Mouse (Mus musculus): ENCODE measurements around the gene Rela. TPM values are rescaled to one million over a fixed set of nuclear protein-coding genes. Genes with fewer than 3 reads are reported as not detected.

Gene Rela
- polyA plus RNA-seq, 1 experiment, result 44.7 TPM

DNA sequence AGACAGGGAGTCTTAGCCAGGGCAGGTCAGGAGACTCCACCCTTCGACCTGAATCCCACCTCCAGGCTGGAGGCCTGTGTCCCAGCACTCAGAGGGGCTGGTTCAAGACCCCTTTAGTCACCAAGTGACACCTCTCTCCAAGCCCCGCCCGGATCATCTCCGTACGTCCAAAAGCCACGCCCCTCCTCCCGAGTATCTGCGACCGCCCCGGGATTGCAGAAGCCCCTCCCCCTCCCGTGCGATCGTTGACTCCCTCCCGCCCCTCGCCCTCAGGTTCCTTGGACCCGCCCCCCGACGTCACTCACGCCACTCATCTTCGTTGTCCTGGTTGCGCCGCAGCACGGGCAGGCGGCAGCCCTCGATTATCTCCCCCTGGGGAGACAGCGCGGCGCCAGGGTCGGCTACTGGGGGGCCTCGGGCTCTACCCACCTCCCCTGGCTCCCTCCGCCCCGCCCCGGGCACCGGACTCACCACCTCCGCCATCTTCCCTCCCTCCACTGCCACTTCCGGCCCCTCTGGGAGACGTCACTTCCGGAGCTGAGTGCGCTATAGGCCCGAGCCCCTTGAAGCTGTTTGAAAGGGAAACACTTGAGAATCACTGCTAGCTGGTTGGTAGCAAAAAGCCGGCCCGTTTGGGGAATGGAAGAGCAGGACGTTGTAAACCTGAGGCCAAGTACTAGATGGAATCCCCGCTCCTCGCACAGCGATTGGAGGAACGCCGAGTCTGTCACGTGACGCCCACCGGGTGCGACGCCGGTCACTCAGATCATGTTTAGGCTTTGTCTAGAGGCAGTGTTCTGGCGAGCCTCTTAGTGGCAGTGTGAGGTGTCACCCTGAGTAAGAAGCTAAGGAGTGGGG, 27.5 kb upstream of the Rela start, which contains the start of gene Kat5:
Gene Kat5, minus strand, starts transcription at position 691 of the 858 bp plus-strand sequence.
- DNase-seq (ENCODE audit: low read depth), result peak; percentile 96
- TF ChIP-seq CTCF (IDR thresholded peaks at IDR 0.05; ENCODE audit: borderline replicate concordance, extremely low read depth, insufficient read depth, insufficient read length) (no peak), POLR2A (IDR thresholded peaks at IDR 0.05; ENCODE audit: borderline replicate concordance, extremely low read depth, insufficient read depth, insufficient read length, poor library complexity, severe bottlenecking) (peak; percentile 78; the same call in 1 of the 2 replicates)

DNA sequence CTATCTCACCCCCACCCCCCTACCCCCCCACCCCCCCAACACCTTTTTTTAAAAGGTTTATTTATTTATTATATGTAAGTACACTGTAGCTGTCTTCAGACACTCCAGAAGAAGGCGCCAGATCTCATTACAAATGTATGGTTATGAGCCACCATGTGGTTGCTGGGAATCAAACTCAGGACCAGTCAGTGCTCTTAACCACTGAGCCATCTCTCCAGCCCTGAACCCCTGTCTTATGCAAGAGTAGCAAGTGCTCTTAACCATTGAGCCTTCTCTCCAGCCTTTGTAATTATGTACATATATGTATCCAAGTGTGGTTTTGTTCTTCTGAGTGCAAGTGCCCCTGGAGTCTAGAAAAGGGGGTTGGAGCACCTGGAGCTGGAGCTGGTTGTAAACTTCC, 25.3 kb upstream of the Rela start:
- TF ChIP-seq POLR2A (IDR thresholded peaks at IDR 0.05; ENCODE audit: borderline replicate concordance, extremely low read depth, insufficient read depth, insufficient read length, poor library complexity, severe bottlenecking) (no peak), CTCF (IDR thresholded peaks at IDR 0.05; ENCODE audit: borderline replicate concordance, extremely low read depth, insufficient read depth, insufficient read length) (no peak)
- no peak for DNase-seq (ENCODE audit: low read depth)

DNA sequence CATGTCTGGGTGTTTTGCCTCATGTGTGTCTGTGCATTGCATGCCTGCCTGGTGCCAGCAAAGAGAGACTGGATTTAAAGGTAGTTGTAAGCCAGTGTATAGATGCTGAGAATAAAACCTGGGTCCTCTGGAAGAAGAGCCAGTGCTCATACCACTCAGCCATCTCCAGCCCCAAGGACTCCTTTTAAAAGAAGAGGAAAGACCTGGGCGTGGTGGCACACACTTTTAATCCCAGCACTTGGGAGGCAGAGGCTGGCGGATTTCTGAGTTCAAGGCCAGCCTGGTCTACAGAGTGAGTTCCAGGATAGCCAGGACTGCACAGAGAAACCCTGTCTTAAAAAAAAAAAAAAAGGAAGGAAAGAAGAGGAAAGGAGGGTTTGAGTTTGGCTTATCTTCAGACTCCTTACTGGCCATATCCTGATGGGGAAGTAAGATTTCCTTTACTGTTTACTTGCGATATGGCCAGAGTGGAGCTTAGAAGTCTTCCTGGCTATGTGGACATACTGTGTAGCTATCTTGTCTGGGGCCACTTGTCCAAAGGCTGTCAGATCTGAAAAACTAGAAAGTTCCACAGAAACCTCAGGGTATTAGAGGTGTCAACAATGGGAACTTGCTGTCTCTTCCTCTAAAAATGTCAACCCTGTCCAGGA, 24.4 kb upstream of the Rela start:
- DNase-seq (ENCODE audit: low read depth), result no peak
- TF ChIP-seq CTCF (IDR thresholded peaks at IDR 0.05; ENCODE audit: borderline replicate concordance, extremely low read depth, insufficient read depth, insufficient read length) (no peak), POLR2A (IDR thresholded peaks at IDR 0.05; ENCODE audit: borderline replicate concordance, extremely low read depth, insufficient read depth, insufficient read length, poor library complexity, severe bottlenecking) (no peak)

DNA sequence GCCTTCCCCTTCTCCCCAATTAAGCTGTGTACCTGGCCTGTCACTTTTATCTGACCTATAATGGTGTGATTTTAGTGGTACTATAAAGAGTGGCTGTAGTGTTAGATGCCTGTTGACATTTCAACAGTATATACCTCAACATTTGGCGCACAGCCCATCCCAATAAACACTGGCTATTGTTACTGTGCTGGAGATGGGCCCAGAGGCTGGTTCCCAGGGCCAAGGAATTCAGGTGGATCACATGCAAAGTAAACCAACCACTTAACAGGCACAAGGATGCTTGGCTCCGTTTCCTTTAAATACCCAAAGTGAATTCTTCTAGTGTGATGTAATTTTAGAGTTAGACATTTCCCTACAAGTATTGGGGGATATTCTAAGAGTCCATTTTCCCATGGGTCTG, 22.3 kb upstream of the Rela start:
- DNase-seq (ENCODE audit: low read depth), result peak; percentile 56

DNA sequence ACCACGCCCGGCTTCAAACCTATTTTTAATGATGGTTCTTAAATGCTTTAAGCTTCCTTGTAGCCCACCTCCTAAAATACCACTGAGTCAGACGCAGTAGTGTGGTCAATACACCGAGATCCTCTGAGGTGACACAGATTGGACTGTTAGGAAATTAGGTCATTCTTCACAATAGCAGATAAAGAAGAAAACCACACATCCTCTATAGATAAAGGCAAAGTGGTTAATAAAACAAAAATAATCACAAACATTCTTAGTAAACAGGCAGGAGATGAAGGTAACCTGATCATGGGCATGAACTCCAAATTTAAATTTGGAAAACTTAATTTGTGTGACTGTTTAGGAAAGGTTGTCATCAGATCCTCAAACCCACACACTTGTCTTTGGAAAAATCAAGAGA, 17.3 kb upstream of the Rela start:
- no peak for DNase-seq (ENCODE audit: low read depth)
- TF ChIP-seq CTCF (IDR thresholded peaks at IDR 0.05; ENCODE audit: borderline replicate concordance, extremely low read depth, insufficient read depth, insufficient read length), result no peak
- no peak for TF ChIP-seq POLR2A (IDR thresholded peaks at IDR 0.05; ENCODE audit: borderline replicate concordance, extremely low read depth, insufficient read depth, insufficient read length, poor library complexity, severe bottlenecking)

More for the DNA sequence above, 22.3 kb upstream of the Rela start:
- TF ChIP-seq POLR2A (IDR thresholded peaks at IDR 0.05; ENCODE audit: borderline replicate concordance, extremely low read depth, insufficient read depth, insufficient read length, poor library complexity, severe bottlenecking) (no peak), CTCF (IDR thresholded peaks at IDR 0.05; ENCODE audit: borderline replicate concordance, extremely low read depth, insufficient read depth, insufficient read length) (no peak)

DNA sequence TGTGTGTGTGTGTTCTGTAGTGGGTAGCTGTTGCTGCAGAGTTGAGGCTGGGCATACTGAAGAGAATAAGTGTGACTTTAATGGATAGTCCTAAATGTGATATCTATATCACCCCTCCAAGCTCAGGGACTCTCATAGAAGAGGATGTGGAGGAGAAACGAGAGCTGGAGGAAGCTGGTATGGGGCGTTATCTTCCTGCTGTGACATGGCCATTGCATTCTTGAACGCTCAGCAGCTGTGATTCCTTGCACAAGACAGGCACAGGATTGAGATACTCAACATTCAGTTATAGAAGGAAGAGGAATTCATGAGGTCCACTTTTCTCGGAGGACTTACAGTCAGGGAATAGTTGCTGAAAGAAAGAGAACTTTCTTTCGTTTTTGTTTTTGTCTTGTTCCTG, 15.4 kb upstream of the Rela start:
- no peak for DNase-seq (ENCODE audit: low read depth)
- no peak for TF ChIP-seq POLR2A (IDR thresholded peaks at IDR 0.05; ENCODE audit: borderline replicate concordance, extremely low read depth, insufficient read depth, insufficient read length, poor library complexity, severe bottlenecking)
- TF ChIP-seq CTCF (IDR thresholded peaks at IDR 0.05; ENCODE audit: borderline replicate concordance, extremely low read depth, insufficient read depth, insufficient read length), result no peak

DNA sequence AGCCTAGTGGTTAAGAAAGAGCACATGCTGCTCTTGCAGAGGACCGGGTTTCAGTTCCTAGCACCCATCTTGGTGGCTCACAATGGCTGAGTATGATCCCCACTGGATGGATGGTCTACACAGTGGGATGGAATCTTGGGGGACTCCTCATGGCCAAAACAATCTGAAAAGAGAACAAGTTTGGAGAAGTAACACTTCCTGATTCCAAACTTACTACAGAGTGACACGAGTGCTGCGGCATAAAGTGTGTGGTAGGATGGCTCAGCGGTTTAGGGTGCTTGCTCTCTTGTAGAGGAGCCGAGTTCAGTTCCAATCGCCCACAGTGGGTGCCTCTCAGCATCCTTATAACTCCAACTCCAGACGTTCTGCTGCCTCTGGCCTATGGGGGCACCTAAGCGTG, 12.0 kb upstream of the Rela start:
- DNase-seq (ENCODE audit: low read depth), result no peak
- TF ChIP-seq CTCF (IDR thresholded peaks at IDR 0.05; ENCODE audit: borderline replicate concordance, extremely low read depth, insufficient read depth, insufficient read length) (no peak), POLR2A (IDR thresholded peaks at IDR 0.05; ENCODE audit: borderline replicate concordance, extremely low read depth, insufficient read depth, insufficient read length, poor library complexity, severe bottlenecking) (no peak)

DNA sequence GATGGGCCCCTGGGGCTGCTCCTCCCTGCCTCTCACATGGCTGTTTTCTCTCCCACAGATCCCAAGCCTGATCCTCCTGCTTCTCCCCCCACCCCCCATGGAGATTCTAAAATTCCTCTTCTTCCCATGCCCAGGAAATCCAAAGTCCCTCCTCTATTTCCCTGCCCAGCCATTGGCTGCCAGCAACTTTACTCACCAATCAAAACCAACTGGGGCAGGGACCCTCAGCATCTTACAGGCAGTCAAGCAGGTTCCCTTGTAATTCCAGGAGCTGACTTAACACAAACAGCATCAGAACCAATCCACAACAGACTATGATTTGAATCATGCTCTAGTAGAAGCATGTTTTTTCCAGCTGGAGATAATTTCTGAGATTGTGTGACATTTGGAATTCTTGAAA, 7.4 kb upstream of the Rela start:
- TF ChIP-seq POLR2A (IDR thresholded peaks at IDR 0.05; ENCODE audit: borderline replicate concordance, extremely low read depth, insufficient read depth, insufficient read length, poor library complexity, severe bottlenecking) (no peak), CTCF (IDR thresholded peaks at IDR 0.05; ENCODE audit: borderline replicate concordance, extremely low read depth, insufficient read depth, insufficient read length) (no peak)

DNA sequence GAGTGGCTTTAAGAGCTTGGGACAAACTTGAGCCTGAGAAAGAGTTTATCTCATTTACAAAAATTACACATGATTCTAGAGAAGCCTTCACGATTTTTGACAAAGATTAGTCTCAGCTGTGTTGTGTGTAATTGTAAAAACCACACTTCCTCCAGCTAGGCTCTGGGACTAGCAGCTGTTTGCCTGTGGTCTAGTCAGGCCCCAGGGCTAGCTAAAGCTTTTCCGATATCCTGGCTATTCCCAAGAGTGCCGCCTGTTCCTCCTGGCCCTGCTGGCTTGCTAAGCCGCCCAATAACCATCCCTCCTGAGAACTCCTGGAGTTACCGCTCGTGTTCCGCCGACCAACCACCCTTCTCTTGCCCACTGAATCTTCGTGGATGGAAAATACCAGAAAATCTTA, 5.2 kb upstream of the Rela start:
- TF ChIP-seq CTCF (IDR thresholded peaks at IDR 0.05; ENCODE audit: borderline replicate concordance, extremely low read depth, insufficient read depth, insufficient read length) (no peak), POLR2A (IDR thresholded peaks at IDR 0.05; ENCODE audit: borderline replicate concordance, extremely low read depth, insufficient read depth, insufficient read length, poor library complexity, severe bottlenecking) (no peak)
- DNase-seq (ENCODE audit: low read depth), result no peak

More for the DNA sequence above, 7.4 kb upstream of the Rela start:
- DNase-seq (ENCODE audit: low read depth), result no peak

DNA sequence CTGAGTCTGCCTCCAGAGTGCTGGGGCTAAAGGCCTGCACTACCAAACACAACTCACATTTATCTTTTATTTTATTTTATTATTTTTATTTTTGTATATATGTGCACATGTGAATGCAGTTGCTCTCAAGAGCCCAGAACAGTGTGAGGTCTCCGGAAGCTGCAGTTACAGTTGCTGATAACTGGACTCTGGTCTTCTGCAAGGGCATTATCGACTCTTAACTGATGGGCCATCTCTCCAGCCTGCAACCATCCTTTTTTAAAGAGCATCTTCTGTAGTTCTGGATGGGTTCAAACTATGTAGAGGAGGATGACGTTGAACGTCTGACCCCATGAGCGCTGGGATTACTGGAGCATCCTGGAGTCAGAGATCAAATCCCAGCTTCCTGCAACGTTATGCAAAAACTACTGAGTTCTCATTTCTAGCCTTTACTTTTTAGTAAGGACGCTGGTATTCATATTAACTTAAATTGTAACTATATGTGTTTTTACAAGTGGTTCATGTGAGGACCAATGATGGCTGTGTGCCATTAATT, 1.2 kb upstream of the Rela start:
- no peak for DNase-seq (ENCODE audit: low read depth)
- TF ChIP-seq POLR2A (IDR thresholded peaks at IDR 0.05; ENCODE audit: borderline replicate concordance, extremely low read depth, insufficient read depth, insufficient read length, poor library complexity, severe bottlenecking) (no peak), CTCF (IDR thresholded peaks at IDR 0.05; ENCODE audit: borderline replicate concordance, extremely low read depth, insufficient read depth, insufficient read length) (no peak)

DNA sequence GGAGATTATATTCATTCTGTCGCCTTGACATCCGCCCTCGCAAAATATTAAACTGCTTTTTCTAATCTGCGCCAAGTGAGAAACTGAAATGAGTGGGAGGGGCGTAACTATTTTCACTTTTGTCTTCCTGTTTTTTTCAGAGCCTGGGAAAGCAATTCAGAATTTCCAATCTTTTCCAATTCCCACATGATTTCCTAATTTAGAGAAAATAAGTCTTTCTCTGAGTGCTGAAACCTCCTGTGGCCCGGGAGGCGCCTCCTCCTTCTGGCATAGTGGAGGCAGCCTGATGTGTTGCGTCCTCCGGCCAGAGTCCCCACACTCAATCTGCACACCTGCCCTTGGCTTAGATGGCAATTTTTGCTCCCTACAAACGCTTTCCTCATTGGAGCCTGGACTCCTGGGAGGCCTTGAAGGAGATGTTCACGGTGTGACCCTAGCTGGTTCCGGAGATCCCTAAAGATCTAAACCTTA, 677 bp upstream of the Rela start:
- TF ChIP-seq CTCF (IDR thresholded peaks at IDR 0.05; ENCODE audit: borderline replicate concordance, extremely low read depth, insufficient read depth, insufficient read length) (no peak), POLR2A (IDR thresholded peaks at IDR 0.05; ENCODE audit: borderline replicate concordance, extremely low read depth, insufficient read depth, insufficient read length, poor library complexity, severe bottlenecking) (no peak)
- no peak for DNase-seq (ENCODE audit: low read depth)
